ENCODE assay signal across 8 mouse cellular contexts in the genomic region with DNA sequence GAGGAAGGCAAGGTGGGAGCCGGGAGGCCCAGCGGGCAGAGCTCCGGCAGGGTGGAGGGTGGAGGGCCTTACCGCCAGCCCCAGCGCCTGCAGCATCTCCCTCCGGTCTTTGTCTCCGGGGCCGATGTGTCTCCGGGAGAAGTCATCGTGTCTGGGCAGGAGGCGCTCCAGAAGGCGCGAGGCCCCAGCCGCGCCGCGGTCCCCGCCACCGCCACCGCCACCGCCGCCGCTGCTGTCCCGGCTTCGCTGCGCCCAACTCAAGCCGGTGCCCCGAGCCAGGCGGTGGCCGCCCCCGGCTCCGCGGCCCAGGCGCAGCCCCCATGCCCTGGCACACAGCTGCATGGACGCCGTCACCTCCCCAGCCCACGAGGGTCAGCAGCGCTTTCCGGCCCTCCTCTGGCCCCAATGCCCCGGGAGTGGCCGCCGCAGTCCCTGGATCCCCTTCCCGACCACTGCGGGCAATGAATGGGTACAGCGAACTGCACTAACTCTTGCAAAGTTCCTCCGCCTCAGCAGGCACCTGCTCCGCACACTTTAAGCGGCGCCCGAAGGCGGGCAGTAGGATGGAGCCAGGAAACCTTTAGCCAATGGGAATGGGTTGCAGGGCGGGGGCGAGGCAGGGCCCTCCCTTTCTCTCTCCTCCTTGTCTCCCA. TPM values are rescaled to one million over a fixed set of nuclear protein-coding genes. Genes with fewer than 3 reads are reported as not detected.
DNase-seq lines count a peak whose midpoint lies in the region; ATAC-seq and TF ChIP-seq lines count a peak whose summit lies in the region.

Gldc (minus strand) TSS at position 511 of the 653 bp plus-strand sequence.

- H3K27ac ChIP-seq in cortical plate, adult 2 months (ENCODE audit: insufficient read depth, low read length): no peak within 1 kb of the TSS
- H3K27ac ChIP-seq in intestine, embryonic 14.5 days (ENCODE audit: low read depth): no peak within 1 kb of the TSS

- WGBS in intestine, embryonic 14.5 days: under 1% methylated on average over 45 of the region's 53 CpGs

- no peak for TF ChIP-seq CTCF in cortical plate, adult 2 months (IDR thresholded peaks at IDR 0.05; ENCODE audit: extremely low read depth, insufficient read depth, low read length)

- peak within 1 kb of the TSS; percentile 24 for H3K4me3 ChIP-seq in cortical plate, adult 2 months (ENCODE audit: insufficient read depth, low read length)
- H3K4me3 ChIP-seq in intestine, embryonic 14.5 days (ENCODE audit: low read depth, low read length): peak within 1 kb of the TSS; percentile 45

- peak; percentile 34 for DNase-seq in adrenal gland, postnatal 25 days
- DNase-seq in gastrocnemius, postnatal 14 days: peak; percentile 26
- peak; percentile 78 for DNase-seq in intestine, embryonic 14.5 days (ENCODE audit: low spot score)
- DNase-seq in left cerebral cortex, postnatal 10 days (ENCODE audit: extremely low spot score in 1 of 2, low spot score in 2 of 2): peak; percentile 48 to 58
- DNase-seq in mesoderm, embryonic 11.5 days (ENCODE audit: low read depth, low spot score): peak; percentile 81
- DNase-seq in skeletal muscle tissue, adult 2 months (ENCODE audit: low read depth, low spot score): peak; percentile 2

- H3K4me2 ChIP-seq in intestine, embryonic 14.5 days (ENCODE audit: low read length): peak within 1 kb of the TSS; percentile 99

- ATAC-seq in intestine, embryonic 14.5 days (replicated peaks; ENCODE audit: low FRiP score, low TSS enrichment, low read depth): peak; percentile 93
- no peak for ATAC-seq in megakaryocyte progenitor cell, adult 5-6 weeks (replicated peaks; ENCODE audit: poor library complexity)

- H3K36me3 ChIP-seq in intestine, embryonic 14.5 days (ENCODE audit: control insufficient read depth, insufficient read depth, low read length): no peaks in the 10 kb centered on the region

- H3K27me3 ChIP-seq in intestine, embryonic 14.5 days (replicated peaks; ENCODE audit: control insufficient read depth, insufficient read depth, low read length): peaks cover 35% of the 10 kb centered on the region

- H3K9me3 ChIP-seq in intestine, embryonic 14.5 days (ENCODE audit: control insufficient read depth, low read length): no peaks in the 10 kb centered on the region

- H3K9ac ChIP-seq in intestine, embryonic 14.5 days (ENCODE audit: low read length): peak within 1 kb of the TSS; percentile 46

- H3K4me1 ChIP-seq in cortical plate, adult 2 months (ENCODE audit: control insufficient read depth, insufficient read depth, low read length): no peaks in the 10 kb centered on the region
- 0 out of 2 replicates have a peak, but pooled peaks cover 9% of the 10 kb centered on the region for H3K4me1 ChIP-seq in intestine, embryonic 14.5 days (replicated peaks; ENCODE audit: control insufficient read depth, insufficient read depth, low read length)

- intact Hi-C loops in gastrocnemius, postnatal 14 days (cut with DNase I; ENCODE audit: low total_unique reads): no loop called here
- intact Hi-C loops in left cerebral cortex, postnatal 10 days (cut with DNase I): no loop called here

- TF ChIP-seq POLR2A in cortical plate, adult 2 months (IDR thresholded peaks at IDR 0.05; ENCODE audit: extremely low read depth, insufficient read depth, low read length): peak; percentile 62; the same call in 1 of the 2 replicates

RNA-seq across cellular contexts. Expression of gene Gldc, which starts in this region (rescaled TPM):
- 1.1 and 1.2 TPM in 2 replicates for total RNA-seq in adrenal gland, postnatal 25 days (2021)
- 28.9 and 30.2 TPM in 2 replicates for polyA plus RNA-seq in cortical plate, adult 2 months (2012; rRNA removed)
- total RNA-seq in gastrocnemius, postnatal 14 days (2021): under 1 TPM; 0.11 to 0.21 TPM
- 2.4 and 2.9 TPM in 2 replicates for polyA plus RNA-seq in intestine, embryonic 14.5 days (2014; fragmentation: Nextera tagmentation; extraction: Ambion mirVana)
- 10 to 100 TPM; 14.8 TPM for total RNA-seq in left cerebral cortex, postnatal 10 days (2021)
- total RNA-seq in megakaryocyte progenitor cell, adult 5-6 weeks (2015): not detected in 2 replicates
- not detected in 2 replicates for total RNA-seq in megakaryocyte progenitor cell, adult 5-6 weeks (2017)

Comparison
In these comparisons a context has a peak if more than half of its experiments do, and no peak if none do; other contexts are left out.
1. Peak in DNase-seq in gastrocnemius, postnatal 14 days; RNA of the gene not detected or under 1 TPM.
2. DNase-seq: peak in every context shown above with its lines; median percentile 81 in mesoderm, embryonic 11.5 days; 78 in intestine, embryonic 14.5 days; 53 in left cerebral cortex, postnatal 10 days; 34 in adrenal gland, postnatal 25 days; 26 in gastrocnemius, postnatal 14 days; 2 in skeletal muscle tissue, adult 2 months.